In genomic region chr11:99250666-99251065, GRCm38 (mm10) we compare ENCODE assay signal across 22 mouse cellular contexts. TPM values are rescaled to one million over a fixed set of nuclear protein-coding genes. Genes with fewer than 3 reads are reported as not detected.
"Had no signal": no experiment of that assay in that cellular context is flagged by ENCODE, and none has a peak within 500 bp of the region (broad histone marks: within the 10 kb centered on the region; RNA-seq: fewer than 3 reads in every experiment).

No protein-coding gene starts in this region.

- H3K9me3 ChIP-seq: liver, embryonic 13.5 days; midbrain, embryonic 12.5 days; midbrain, embryonic 15.5 days; neural tube, embryonic 13.5 days had no signal

- H3K4me2 ChIP-seq: liver, embryonic 13.5 days; midbrain, embryonic 12.5 days; midbrain, embryonic 15.5 days; neural tube, embryonic 13.5 days had no signal

- H3K27me3 ChIP-seq: liver, embryonic 13.5 days; midbrain, embryonic 12.5 days; midbrain, embryonic 15.5 days; neural tube, embryonic 13.5 days had no signal

- H3K9ac ChIP-seq: liver, embryonic 13.5 days; midbrain, embryonic 12.5 days; midbrain, embryonic 15.5 days; neural tube, embryonic 13.5 days had no signal

- ATAC-seq: midbrain, embryonic 15.5 days had no signal

- H3K27ac ChIP-seq: kidney, postnatal 0 days; liver, embryonic 13.5 days; macrophage; midbrain, embryonic 12.5 days; midbrain, embryonic 15.5 days; neural tube, embryonic 13.5 days; stomach, postnatal 0 days had no signal

- H3K36me3 ChIP-seq: liver, embryonic 13.5 days; midbrain, embryonic 12.5 days; midbrain, embryonic 15.5 days; neural tube, embryonic 13.5 days had no signal

- H3K4me3 ChIP-seq: liver, embryonic 13.5 days; midbrain, embryonic 12.5 days; midbrain, embryonic 15.5 days; neural tube, embryonic 13.5 days had no signal

- DNase-seq: kidney, adult 18-20 months; kidney, postnatal 25 days; liver, embryonic 13.5 days; lung, adult 2 months; right cerebral cortex, postnatal 4 days; thymus, adult 2 months; thymus, postnatal 14 days; thymus, postnatal 4 days had no signal

- H3K4me1 ChIP-seq: liver, embryonic 13.5 days; midbrain, embryonic 12.5 days; midbrain, embryonic 15.5 days had no signal

RNA-seq across cellular contexts. Expression of gene Krt222, which starts 6.8 kb away (rescaled TPM):
- total RNA-seq: megakaryocyte, adult 5-6 weeks had no signal
- polyA plus RNA-seq: liver, adult 2 months; macrophage had no signal

RNA-seq across cellular contexts. Expression of gene Krt24, which starts 34.4 kb away (rescaled TPM):
- total RNA-seq: layer of hippocampus, postnatal 14 days; left cerebral cortex, postnatal 36 days; liver, adult 2 months; megakaryocyte, adult 5-6 weeks had no signal
- polyA plus RNA-seq: kidney, embryonic 14.5 days; kidney, postnatal 0 days; large intestine, adult 2 months; liver, adult 2 months; liver, embryonic 13.5 days; liver, embryonic 16.5 days; lung, adult 2 months; lung, embryonic 16.5 days; macrophage; midbrain, embryonic 12.5 days; midbrain, embryonic 15.5 days; stomach, postnatal 0 days had no signal
